Mouse (Mus musculus) intestine, embryonic 16.5 days (tissue): ENCODE data around the gene Tulp4. TPM values are rescaled to one million over a fixed set of nuclear protein-coding genes. Genes with fewer than 3 reads are reported as not detected.

Experiments
- ATAC-seq: fragments of 200-750 bp; cut with Nextera tagmentation; 2 replicates; pipeline ENCODE4 v1.8.0; 2017; ENCODE audit warnings: moderate TSS enrichment, moderate library complexity
- H3K27ac ChIP-seq: fragments of 300-500 bp; sonication (generic); 2 replicates; pipeline ENCODE4 v1.5.1; 2014; ENCODE audit warnings: mild to moderate bottlenecking, low read length
- H3K27me3 ChIP-seq: fragments of 300-500 bp; sonication (generic); replicated peaks from 2 replicates; pipeline ENCODE4 v1.6.1; 2014; ENCODE audit warnings: low read length, control low read depth, mixed read lengths; ENCODE audit not compliant: control insufficient read depth, insufficient read depth
- H3K36me3 ChIP-seq: fragments of 300-500 bp; sonication (generic); 2 replicates; pipeline ENCODE4 v1.6.1; 2014; ENCODE audit warnings: low read length, control low read depth; ENCODE audit not compliant: control insufficient read depth, insufficient read depth
- H3K4me1 ChIP-seq: fragments of 300-500 bp; sonication (generic); 2 replicates; pipeline ENCODE4 v1.6.1; 2014; ENCODE audit warnings: low read length, control low read depth, mixed read lengths; ENCODE audit not compliant: control insufficient read depth, insufficient read depth
- H3K4me2 ChIP-seq: fragments of 300-500 bp; sonication (generic); 2 replicates; pipeline ENCODE4 v1.6.1; 2014; ENCODE audit warnings: low read depth, low read length, control low read depth
- H3K4me3 ChIP-seq: fragments of 300-500 bp; sonication (generic); 2 replicates; pipeline ENCODE4 v1.5.1; 2014; ENCODE audit warnings: mild to moderate bottlenecking, low read length
- H3K9ac ChIP-seq: fragments of 300-500 bp; sonication (generic); 2 replicates; pipeline ENCODE4 v1.6.1; 2014; ENCODE audit warnings: low read depth, low read length
- H3K9me3 ChIP-seq: fragments of 300-500 bp; sonication (generic); 2 replicates; pipeline ENCODE4 v1.6.1; 2016; ENCODE audit warnings: low read length, control low read depth; ENCODE audit not compliant: control insufficient read depth
- WGBS: fragments of 180-500 bp; shearing (Covaris S2); extraction: QIAGEN DNeasy Blood & Tissue Kit; methylation state at CpG from one replicate; pipeline ENCODE4 v1.1.7; 2014; 5-methylcytosine and 5-hydroxymethylcytosine counted together
- polyA plus RNA-seq: library from polyadenylated mRNA; unstranded; fragments of >200 nt; fragmentation: Nextera tagmentation; extraction: Ambion mirVana; gene quantifications from 2 replicates; pipeline ENCODE4 v1.2.1, GENCODE M21; 2015

The Tulp4 gene
- polyA plus RNA-seq, 1 experiment from 2014 or later: 79.1 TPM

GRCm38 (mm10) chr17:6117148-6117725, 11.0 kb downstream of the Tulp4 start:
- no peak overlapping the region for H3K4me2 ChIP-seq
- ATAC-seq: 0 out of 2 replicates have a peak, but pooled peaks have one; percentile 33
- no peaks in the 10 kb centered on the region for H3K9me3 ChIP-seq
- peak overlapping the region; percentile 9 for H3K27ac ChIP-seq
- no peaks in the 10 kb centered on the region for H3K27me3 ChIP-seq
- H3K9ac ChIP-seq: no peak overlapping the region
- no peak overlapping the region for H3K4me3 ChIP-seq
- no peaks in the 10 kb centered on the region for H3K4me1 ChIP-seq
- 0 out of 2 replicates have a peak, but pooled peaks cover 2% of the 10 kb centered on the region for H3K36me3 ChIP-seq
- 70% methylated on average over 4 of the region's 4 CpGs for WGBS

- WGBS: 80% methylated on average over 3 of the region's 3 CpGs
- no peak for ATAC-seq
Observed at GRCm38 (mm10) chr17:6117917-6118316, 11.7 kb downstream of the Tulp4 start.

DNA sequence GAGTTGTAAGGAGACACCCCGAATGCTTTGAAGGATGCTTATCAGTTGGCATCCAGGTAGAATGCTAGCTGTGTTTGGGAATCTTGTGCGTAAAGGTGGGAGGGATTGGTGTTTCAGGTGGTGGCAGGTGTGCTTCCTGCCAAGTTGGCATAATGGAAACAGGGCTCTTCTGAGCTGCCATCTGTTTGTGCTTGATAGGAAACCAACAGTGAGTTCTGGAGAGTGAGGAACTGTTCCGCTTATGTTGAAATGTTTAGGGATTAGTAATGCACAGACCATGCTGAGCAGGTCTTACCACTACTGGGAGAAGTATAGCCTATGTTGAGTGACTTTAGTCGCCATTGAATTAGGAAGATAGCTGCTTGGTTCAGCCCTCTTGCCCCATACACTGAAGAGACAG, 12.6 kb downstream of the Tulp4 start:
- 93% methylated on average over 4 of the region's 4 CpGs for WGBS
- no peaks in the 10 kb centered on the region for H3K27me3 ChIP-seq
- no peak overlapping the region for H3K4me2 ChIP-seq
- H3K4me3 ChIP-seq: no peak overlapping the region
- H3K9ac ChIP-seq: no peak overlapping the region
- ATAC-seq: no peak
- H3K36me3 ChIP-seq: 0 out of 2 replicates have a peak, but pooled peaks cover 6% of the 10 kb centered on the region
- H3K9me3 ChIP-seq: no peaks in the 10 kb centered on the region
- H3K4me1 ChIP-seq: no peaks in the 10 kb centered on the region
- H3K27ac ChIP-seq: no peak overlapping the region

More at GRCm38 (mm10) chr17:6117917-6118316, 11.7 kb downstream of the Tulp4 start:
- H3K36me3 ChIP-seq: 0 out of 2 replicates have a peak, but pooled peaks cover 6% of the 10 kb centered on the region
- no peaks in the 10 kb centered on the region for H3K9me3 ChIP-seq
- no peak overlapping the region for H3K27ac ChIP-seq
- H3K27me3 ChIP-seq: no peaks in the 10 kb centered on the region
- H3K4me3 ChIP-seq: no peak overlapping the region
- no peak overlapping the region for H3K9ac ChIP-seq
- H3K4me2 ChIP-seq: no peak overlapping the region
- H3K4me1 ChIP-seq: no peaks in the 10 kb centered on the region

DNA sequence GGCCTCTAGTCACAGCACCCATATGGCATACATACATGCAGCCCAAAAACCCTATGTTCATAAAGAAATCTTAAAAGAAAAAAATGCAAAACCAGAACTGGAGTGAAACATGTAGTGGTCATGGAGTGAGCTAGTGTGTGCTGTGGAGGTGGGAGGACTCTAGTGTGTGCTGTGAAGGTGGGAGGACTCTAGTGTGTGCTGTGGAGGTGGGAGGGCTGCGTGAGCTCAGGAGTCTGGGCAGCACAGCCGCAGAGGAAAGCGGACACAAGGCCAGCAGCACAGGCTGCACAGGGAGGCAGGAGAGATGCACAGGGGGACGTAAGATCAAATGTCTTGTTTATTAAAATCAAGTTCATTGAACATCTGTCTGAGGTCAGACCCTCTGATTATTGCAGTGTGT, 17.5 kb downstream of the Tulp4 start:
- no peak overlapping the region for H3K9ac ChIP-seq
- H3K4me3 ChIP-seq: no peak overlapping the region
- H3K36me3 ChIP-seq: 0 out of 2 replicates have a peak, but pooled peaks cover 9% of the 10 kb centered on the region
- 89% methylated on average over 4 of the region's 4 CpGs for WGBS
- no peak overlapping the region for H3K27ac ChIP-seq
- no peaks in the 10 kb centered on the region for H3K27me3 ChIP-seq
- no peak overlapping the region for H3K4me2 ChIP-seq
- ATAC-seq: no peak
- no peaks in the 10 kb centered on the region for H3K9me3 ChIP-seq
- no peaks in the 10 kb centered on the region for H3K4me1 ChIP-seq

DNA sequence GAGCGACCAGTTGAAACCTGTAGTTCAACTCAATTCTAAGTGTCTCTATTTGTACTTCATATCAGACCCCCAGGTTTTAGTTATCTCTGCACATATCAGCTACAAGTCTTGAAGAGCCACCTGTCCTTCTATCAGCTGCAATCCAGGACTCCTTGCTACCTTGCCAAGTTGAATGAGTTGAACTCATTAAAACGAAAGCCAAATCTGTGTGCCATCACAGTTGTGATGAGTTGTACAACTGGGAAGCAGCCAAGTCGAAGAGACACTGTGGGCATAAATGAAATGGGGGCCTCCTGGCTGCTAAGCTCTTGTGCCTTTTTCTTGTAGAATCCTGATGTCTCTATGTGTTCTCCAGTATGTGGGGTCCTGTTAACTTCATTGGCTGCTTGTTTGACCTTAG, 19.2 kb downstream of the Tulp4 start:
- H3K27ac ChIP-seq: no peak overlapping the region
- no peaks in the 10 kb centered on the region for H3K27me3 ChIP-seq
- no peak overlapping the region for H3K9ac ChIP-seq
- no peak overlapping the region for H3K4me2 ChIP-seq
- no peaks in the 10 kb centered on the region for H3K9me3 ChIP-seq
- ATAC-seq: no peak
- WGBS: 92% methylated on average over 3 of the region's 3 CpGs
- no peak overlapping the region for H3K4me3 ChIP-seq
- no peaks in the 10 kb centered on the region for H3K4me1 ChIP-seq
- 0 out of 2 replicates have a peak, but pooled peaks cover 9% of the 10 kb centered on the region for H3K36me3 ChIP-seq

- H3K9me3 ChIP-seq: no peaks in the 10 kb centered on the region
- H3K4me3 ChIP-seq: no peak overlapping the region
- no peaks in the 10 kb centered on the region for H3K27me3 ChIP-seq
- WGBS: 46% methylated on average over 3 of the region's 3 CpGs
- no peak for ATAC-seq
- no peak overlapping the region for H3K9ac ChIP-seq
- no peak overlapping the region for H3K27ac ChIP-seq
- 0 out of 2 replicates have a peak, but pooled peaks cover 3% of the 10 kb centered on the region for H3K36me3 ChIP-seq
- no peaks in the 10 kb centered on the region for H3K4me1 ChIP-seq
- H3K4me2 ChIP-seq: no peak overlapping the region
Observed at GRCm38 (mm10) chr17:6128039-6128438, 21.8 kb downstream of the Tulp4 start.

GRCm38 (mm10) chr17:6129361-6129760, 23.1 kb downstream of the Tulp4 start:
- H3K27ac ChIP-seq: no peak overlapping the region
- H3K4me1 ChIP-seq: no peaks in the 10 kb centered on the region
- H3K4me2 ChIP-seq: no peak overlapping the region
- WGBS: 77% methylated on average over 4 of the region's 4 CpGs
- H3K36me3 ChIP-seq: 0 out of 2 replicates have a peak, but pooled peaks cover 3% of the 10 kb centered on the region
- H3K9me3 ChIP-seq: no peaks in the 10 kb centered on the region
- H3K4me3 ChIP-seq: no peak overlapping the region
- no peaks in the 10 kb centered on the region for H3K27me3 ChIP-seq
- H3K9ac ChIP-seq: no peak overlapping the region
- no peak for ATAC-seq

DNA sequence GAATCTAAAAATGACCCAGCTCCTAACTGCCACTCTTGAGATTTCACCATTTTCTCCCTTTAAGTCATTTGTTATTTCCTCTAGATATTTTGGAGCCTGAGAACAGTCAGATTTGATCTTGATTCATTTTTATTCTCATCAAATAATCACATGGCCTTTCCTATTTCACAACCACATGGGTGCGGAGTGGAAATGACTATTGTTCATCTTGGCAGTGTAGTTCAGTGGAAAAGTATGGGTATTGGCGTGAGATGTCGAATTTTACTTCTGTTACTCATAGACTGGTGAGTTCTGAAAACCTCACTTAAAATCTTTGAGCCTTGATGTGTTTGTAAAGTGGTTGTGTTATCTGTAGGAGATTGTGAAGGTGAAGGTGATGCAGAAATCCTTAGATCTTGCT, 24.8 kb downstream of the Tulp4 start:
- WGBS: 97% methylated on average over 3 of the region's 3 CpGs
- no peaks in the 10 kb centered on the region for H3K4me1 ChIP-seq
- no peak overlapping the region for H3K4me3 ChIP-seq
- H3K36me3 ChIP-seq: no peaks in the 10 kb centered on the region
- no peaks in the 10 kb centered on the region for H3K9me3 ChIP-seq
- no peak overlapping the region for H3K27ac ChIP-seq
- H3K27me3 ChIP-seq: no peaks in the 10 kb centered on the region
- ATAC-seq: no peak
- H3K9ac ChIP-seq: no peak overlapping the region
- H3K4me2 ChIP-seq: no peak overlapping the region

DNA sequence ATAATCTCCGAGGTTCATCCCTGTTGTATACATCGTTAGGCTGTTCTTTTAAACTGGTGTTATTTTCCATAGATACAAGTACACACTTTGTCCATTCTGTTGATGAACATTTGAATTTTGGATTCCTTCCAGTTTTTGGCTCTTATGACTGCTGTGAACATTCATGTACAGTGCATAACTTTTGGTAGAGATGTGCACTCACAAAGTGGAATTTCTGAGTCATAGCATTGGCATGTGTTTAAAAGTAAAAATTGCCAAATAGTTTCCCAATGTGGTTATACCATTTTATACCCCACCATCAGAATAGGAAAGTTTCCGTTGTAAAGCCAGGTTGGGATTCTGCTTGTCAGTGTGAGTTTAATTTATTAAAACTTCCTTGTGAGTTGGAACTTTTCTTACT, 34.6 kb downstream of the Tulp4 start:
- Histone ChIP-seq H3K4me1 (no peaks in the 10 kb centered on the region), H3K4me3 (no peak overlapping the region), H3K9ac (no peak overlapping the region), H3K4me2 (no peak overlapping the region), H3K27ac (0 out of 2 replicates have a peak overlapping the region, but pooled peaks have one; percentile 16), H3K36me3 (peaks cover 2% of the 10 kb centered on the region; the same call in 1 of the 2 replicates), H3K27me3 (no peaks in the 10 kb centered on the region), H3K9me3 (no peaks in the 10 kb centered on the region)
- ATAC-seq: 0 out of 2 replicates have a peak, but pooled peaks have one; percentile 13
- 69% methylated on average over 3 of the region's 3 CpGs for WGBS

DNA sequence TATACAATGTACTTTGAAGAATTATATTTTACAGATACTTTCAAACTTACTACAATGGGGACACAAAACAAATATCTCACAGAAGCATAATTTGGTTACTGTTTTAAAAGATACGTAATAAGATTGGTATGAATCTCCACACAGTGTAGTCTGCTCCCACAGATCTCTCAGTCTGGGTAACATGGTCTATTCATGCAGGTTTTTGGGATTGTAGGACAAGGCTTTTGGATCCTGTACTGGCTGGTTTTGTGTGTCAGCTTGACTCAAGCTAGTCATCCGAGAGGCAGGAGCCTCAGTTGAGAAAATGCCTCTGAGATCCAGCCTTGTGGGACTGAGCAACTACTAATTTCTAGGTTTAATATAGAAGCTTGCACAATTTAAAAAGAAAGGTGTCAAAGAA, 35.1 kb downstream of the Tulp4 start:
- WGBS: 81% methylated on average over 2 of the region's 2 CpGs
- Histone ChIP-seq H3K4me1 (no peaks in the 10 kb centered on the region), H3K9me3 (no peaks in the 10 kb centered on the region), H3K4me3 (no peak overlapping the region), H3K36me3 (peaks cover 2% of the 10 kb centered on the region; the same call in 1 of the 2 replicates), H3K4me2 (no peak overlapping the region), H3K9ac (no peak overlapping the region), H3K27ac (no peak overlapping the region), H3K27me3 (no peaks in the 10 kb centered on the region)
- ATAC-seq: no peak
